Mouse (Mus musculus) right cerebral cortex, postnatal 4 days (tissue): Measurements from ENCODE around the gene H2-DMb1.
A peak's percentile ranks its signal among the peaks of the same experiment; 100 is the strongest.

Experiments used
- DNase-seq: peaks from one replicate; pipeline ENCODE4 v3.0.0-alpha.2; 2022

Gene H2-DMb1

DNA sequence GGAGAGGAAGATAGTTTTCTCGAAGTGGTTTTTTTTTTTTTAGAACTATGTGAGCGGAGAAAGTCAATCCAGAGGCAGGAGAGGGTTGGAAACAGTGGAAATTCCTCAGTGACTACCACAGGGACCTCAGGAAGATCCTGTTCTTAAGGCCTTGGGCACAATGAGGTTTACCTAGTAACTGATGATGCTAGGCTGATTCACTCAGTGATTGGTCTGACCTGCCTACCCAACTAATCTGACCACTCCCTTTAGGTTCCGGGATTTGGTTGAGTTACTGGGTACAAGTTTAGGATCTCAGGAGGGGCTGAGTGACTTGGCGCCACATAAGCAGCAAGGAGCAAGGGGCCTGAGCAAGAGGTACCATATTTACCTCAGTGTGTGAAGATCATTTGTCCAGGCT, at the start of gene H2-DMb1:
TSS of gene H2-DMb1 (plus strand) at position 150 of the 400 bp plus-strand sequence.
- DNase-seq, result no peak

- DNase-seq, result no peak
Observed at GRCm38 (mm10) chr17:34104804-34105203, 48.1 kb upstream of the H2-DMb1 start.

DNA sequence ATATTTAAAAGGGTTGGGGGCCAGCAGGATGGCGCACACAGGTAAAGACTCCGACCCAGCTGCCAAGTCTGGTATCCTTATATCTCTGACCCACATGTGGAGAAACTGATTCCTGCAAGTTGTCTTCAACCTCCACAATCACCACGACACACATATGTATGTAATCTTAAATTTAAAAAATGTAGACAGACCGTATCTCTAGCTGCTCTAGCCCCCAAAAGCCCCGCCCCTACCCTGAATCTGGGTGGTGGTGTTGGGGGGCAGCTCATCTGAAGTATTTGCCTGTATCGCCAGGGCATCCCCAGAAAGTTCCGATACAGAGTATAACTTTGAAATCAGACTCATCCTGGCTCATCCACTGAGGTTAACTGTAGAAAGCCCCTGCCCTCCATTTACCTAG, 46.3 kb upstream of the H2-DMb1 start:
- no peak for DNase-seq

DNA sequence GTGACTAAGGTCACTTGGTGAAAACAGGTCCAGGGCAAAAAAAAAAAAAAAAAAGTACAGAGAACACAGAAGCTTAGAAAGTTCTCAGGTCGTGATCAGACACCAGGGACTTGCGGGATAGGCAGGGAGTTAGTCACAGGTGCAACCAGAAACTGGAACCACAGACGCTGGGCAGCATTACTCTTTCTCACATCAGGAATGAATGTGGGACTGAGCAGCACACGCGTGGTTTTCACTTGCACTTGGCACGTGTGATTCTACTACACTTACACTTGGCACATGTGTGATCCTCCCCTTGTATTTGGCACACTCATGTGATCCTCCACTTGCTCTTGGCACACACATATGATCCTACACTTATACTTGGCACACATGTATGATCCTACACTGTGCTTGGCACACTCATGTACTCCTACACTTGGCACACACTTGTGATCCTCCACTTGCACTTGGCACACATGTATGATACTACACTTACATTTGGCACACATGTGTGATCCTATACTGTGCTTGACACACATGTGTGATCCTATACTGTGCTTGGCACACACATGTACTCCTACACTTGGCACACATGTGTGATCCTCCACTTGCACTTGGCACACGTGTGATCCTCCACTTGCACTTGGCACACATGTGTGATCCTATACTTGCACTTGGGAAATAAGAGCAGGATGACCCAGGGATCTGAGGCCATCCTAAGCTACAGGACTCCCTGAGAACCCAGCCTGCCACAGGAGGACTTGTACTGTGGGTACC, 45.6 kb upstream of the H2-DMb1 start:
- DNase-seq, result no peak

GRCm38 (mm10) chr17:34108460-34108859, 44.4 kb upstream of the H2-DMb1 start:
- no peak for DNase-seq

GRCm38 (mm10) chr17:34109038-34109805, 43.6 kb upstream of the H2-DMb1 start:
- peak; percentile 29 for DNase-seq

GRCm38 (mm10) chr17:34109806-34110195, 43.1 kb upstream of the H2-DMb1 start:
- no peak for DNase-seq

DNA sequence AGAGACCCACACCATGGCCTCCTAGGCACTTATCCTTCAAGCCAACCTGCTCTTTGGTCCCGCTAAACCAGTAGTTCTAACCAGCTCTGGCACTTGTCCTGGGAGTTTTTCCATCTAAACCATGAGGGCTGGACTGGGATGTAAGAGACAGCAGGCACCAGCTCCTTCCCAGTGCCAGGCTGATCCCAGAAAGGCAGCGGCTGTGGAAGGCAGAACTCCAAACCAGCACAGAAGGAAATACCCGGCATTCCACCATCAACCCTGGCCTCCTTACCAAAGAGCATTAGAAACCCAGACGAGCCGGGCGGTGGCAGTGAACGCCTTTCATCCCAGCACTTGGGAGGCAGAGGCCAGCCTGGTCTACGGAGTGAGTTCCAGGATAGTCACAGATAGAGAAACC, 42.6 kb upstream of the H2-DMb1 start:
- no peak for DNase-seq

DNA sequence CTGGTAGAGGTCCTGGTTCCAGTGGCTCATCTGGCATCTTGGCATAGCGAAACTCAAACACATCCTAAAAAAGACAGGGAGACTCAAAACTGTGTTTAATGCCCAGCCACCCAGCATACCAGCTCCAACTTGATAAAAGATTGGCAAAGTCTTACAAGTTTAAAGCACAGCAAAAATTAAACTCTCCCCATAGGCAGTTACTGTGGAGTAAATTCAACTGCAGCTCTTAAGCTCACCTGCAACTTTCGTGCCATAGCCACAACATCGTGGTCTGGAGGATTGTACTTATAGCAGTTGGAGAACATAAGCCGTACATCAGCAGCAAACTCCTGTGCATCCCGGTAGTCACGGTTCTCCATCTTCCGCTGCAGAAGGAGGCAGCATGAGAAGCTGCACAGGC, 38.8 kb upstream of the H2-DMb1 start:
- DNase-seq, result no peak

DNA sequence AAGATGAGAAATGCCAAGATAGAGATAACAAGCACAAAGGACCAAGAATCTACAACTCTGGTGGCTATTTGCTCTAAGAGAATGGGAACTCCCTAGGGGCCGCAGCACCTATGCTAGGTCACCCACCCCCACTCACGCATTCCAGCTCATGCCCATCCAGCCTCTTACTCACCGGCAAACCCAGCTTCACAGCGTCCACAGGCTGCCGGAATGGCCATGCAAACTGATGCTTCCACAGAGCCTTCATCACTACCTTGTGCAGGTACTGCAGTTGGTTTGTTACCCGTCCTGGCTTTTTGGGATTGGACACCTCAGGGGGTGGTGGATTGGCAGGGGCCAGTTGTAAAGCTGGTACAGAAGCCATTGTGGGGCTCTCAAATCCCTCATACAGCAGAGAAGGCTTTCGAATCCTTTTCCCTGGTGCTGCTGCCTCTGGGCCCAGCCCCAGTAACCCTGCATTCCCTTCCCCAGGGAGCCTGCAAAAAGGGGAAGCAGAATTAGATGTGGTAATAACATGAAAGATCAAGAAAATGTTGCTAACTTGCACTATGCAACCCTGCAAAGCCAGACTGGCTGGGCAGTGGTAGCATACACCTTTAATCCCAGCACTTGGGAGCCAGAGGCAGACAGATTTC, 36.0 kb upstream of the H2-DMb1 start:
- DNase-seq, result no peak

- DNase-seq, result no peak
Observed at GRCm38 (mm10) chr17:34117421-34118112, 35.3 kb upstream of the H2-DMb1 start.

GRCm38 (mm10) chr17:34118113-34118872, 34.6 kb upstream of the H2-DMb1 start:
- peak; percentile 62 for DNase-seq

DNA sequence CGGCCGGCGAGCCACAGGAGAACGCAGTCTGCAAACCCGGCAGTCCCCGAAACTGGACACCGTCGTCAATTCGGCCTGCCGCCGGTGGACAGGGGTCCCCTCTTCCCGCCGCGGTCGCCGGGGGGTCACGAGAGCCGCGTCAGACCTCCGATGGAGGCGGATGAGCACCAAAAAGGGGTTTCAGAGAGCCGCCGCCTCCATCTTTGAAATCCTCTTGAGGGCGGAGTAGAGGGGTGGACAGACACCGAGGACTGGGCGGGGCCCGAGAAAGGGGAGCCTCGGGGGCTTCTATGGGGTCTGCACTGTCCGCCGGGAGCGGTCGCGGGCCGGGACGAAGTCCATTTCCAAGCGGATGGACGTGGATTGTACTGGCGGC, 34.0 kb upstream of the H2-DMb1 start:
- no peak for DNase-seq

DNA sequence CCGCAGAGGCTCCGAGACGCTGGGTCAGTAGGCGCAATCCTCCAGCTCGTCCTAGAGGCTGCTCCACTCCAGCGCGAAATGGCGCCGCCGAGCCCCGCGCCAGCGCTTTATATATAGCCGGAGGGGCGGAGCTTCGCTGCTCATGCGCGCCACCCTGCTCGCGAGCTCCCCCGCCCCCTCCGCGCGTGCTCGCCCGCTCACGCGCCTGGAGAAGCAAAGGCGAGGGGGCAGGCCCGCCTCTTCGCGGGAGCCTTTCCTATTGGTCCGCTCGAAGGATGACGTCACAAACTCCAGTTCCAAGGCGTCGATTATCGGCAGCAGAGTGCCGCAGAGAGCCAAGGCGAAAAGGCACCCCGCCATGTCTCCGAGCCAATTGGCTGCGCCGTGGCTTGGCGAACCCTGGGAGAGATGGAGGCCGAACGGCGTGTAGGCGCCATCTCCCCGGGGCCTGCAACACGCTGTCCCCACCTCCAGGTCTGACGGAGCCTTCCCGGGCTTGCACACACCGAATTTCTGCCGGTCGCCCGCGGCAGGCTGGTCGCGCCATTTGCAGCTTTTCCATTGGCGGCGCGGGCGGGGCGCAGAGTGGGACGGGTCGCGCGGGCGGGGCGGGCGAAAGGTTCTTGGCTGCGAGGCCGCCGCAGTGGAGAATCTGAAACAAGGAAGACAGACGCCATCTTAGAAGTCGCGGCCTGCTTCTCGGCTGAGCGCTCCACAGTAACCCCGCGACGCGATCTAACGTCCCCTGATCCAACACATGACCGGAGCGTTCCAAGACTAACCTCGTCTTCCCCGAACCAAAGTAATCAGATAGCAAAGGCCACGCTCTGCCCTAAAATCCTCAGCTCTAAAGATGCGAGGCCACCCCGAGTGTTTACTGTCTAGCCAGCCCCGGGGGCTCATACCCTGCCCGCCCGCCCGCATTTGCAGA, 33.4 kb upstream of the H2-DMb1 start, which contains the start of gene H2-DMa:
TSS of gene H2-DMa (plus strand) at position 293 of the 931 bp plus-strand sequence.
- DNase-seq, result peak; percentile 98

GRCm38 (mm10) chr17:34120180-34120723, 32.6 kb upstream of the H2-DMb1 start:
- peak; percentile 93 for DNase-seq

GRCm38 (mm10) chr17:34120814-34121171, 32.1 kb upstream of the H2-DMb1 start:
- DNase-seq, result peak; percentile 72

DNA sequence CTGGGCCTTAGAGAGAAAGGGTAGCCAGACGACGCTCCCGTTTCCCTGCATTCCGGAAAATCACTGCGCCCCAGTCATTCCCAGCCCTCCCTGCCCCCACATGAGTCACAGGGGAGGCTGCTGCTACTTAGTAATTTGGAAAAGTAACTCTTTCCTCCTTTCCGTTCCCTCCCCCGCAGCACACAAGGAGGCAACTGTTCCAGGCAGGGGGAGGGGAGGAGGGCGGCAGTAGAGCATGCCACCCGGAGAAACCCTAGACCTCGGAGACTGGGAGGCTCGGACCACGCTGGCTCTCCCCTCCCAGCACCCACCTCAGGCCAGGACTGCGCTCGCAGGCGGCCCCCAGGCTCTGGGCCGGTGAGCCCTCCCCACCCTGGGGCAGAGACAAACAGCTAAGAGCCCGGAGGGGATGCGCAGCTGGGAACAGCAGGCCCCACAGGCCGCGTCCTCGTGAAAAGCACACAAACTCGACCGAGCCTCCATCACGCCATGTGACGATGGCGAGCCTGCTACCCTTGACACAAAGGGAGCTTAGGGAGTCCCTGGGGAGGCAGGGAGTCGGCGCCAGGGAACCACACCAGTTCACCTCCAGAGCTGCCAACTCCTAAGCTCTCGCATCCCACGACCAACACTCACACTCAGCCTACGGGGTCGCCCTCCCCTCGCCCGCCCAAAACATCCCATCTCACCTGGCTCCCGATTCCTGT, 31.5 kb upstream of the H2-DMb1 start:
- peak; percentile 76 for DNase-seq

- DNase-seq, result peak; percentile 68
Observed at GRCm38 (mm10) chr17:34121879-34122187, 31.0 kb upstream of the H2-DMb1 start.

DNA sequence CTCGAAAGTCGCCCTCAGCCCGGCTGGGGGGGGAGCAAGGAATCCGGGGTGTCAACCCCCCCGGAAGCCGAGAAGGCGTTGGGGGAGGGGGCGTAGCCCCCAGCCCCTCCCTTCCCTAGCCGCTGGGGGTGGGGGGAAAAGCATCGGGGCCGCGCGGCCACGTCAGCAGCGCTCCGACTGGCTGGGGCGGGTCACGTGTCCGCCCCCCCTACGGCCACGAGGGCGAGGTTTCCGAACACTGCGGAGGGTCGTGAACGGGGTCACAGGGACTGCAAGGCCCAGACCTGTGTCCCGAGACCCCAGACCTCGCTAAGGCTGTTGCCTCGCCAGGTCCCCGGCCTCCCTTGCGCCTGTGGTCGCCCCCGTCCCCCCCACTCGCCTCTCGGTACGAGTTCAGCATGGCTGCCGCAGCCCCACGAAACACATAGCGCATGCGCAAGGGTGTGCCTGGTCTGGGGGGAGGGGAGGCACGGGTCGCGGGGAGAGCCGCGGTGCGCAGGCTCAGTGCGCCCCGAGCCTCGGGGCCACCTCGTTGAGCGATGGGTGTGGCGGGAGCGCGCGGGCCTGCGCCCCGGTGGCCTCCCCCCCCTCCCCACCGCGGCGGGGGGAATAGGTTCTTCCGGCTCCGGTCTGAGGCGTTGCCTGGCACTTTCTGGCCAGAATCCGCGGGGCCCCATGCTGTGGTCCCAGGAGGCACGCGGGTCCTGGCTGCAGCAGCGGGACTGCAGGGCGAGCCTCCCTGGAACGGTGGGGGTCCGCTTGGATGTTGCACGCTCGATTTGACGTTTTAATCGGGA, 30.5 kb upstream of the H2-DMb1 start, which contains the start of gene Brd2:
TSS of gene Brd2 (minus strand) at position 447 of the 797 bp plus-strand sequence.
- peak; percentile 98 for DNase-seq
